Mouse (Mus musculus) adrenal gland, adult (tissue): ENCODE measurements around the gene Nol4l.
"Not testable (repeated sequence)": the region's sequence is repeated elsewhere in the genome, so short reads cannot be mapped to it uniquely, and the experiment has no call there.

ENCODE experiments used
- DNase-seq, 2 experiments: peaks; one replicate each; pipeline ENCODE4 v3.0.0; 2022 to 2023; ENCODE audit warnings: low spot score in 1 of 2; ENCODE audit not compliant: inconsistent age in 2 of 2

Gene Nol4l

GRCm38 (mm10) chr2:153512416-153513323 lies 17.1 kb downstream of the Nol4l start:
- peak in 1 of 2 experiments; percentile 51 for DNase-seq

GRCm38 (mm10) chr2:153511562-153511961 lies 18.2 kb downstream of the Nol4l start:
- DNase-seq: peak in 1 of 2 experiments; percentile 44

- DNase-seq: no peak
Observed at GRCm38 (mm10) chr2:153510136-153510535, 19.6 kb downstream of the Nol4l start.

- peak; percentile 78 to 85 for DNase-seq
Observed at GRCm38 (mm10) chr2:153509211-153510029, 20.4 kb downstream of the Nol4l start.

GRCm38 (mm10) chr2:153508405-153508804 lies 21.4 kb downstream of the Nol4l start:
- no peak for DNase-seq

- DNase-seq: no peak
Observed at GRCm38 (mm10) chr2:153507969-153508368, 21.8 kb downstream of the Nol4l start.

GRCm38 (mm10) chr2:153506385-153506784 lies 23.4 kb downstream of the Nol4l start:
- no peak for DNase-seq

GRCm38 (mm10) chr2:153499154-153499553 lies 30.6 kb downstream of the Nol4l start:
- DNase-seq: peak in 1 of 2 experiments; percentile 78

- no peak for DNase-seq
Observed at GRCm38 (mm10) chr2:153496898-153497297, 32.9 kb downstream of the Nol4l start.

GRCm38 (mm10) chr2:153496301-153496700 lies 33.5 kb downstream of the Nol4l start:
- no peak for DNase-seq

GRCm38 (mm10) chr2:153495818-153496217 lies 34.0 kb downstream of the Nol4l start:
- no peak for DNase-seq

- not testable (repeated sequence) for DNase-seq
Observed at GRCm38 (mm10) chr2:153495391-153495790, 34.4 kb downstream of the Nol4l start.

- DNase-seq: no peak
Observed at GRCm38 (mm10) chr2:153494293-153494811, 35.4 kb downstream of the Nol4l start.

- DNase-seq: no peak
Observed at GRCm38 (mm10) chr2:153493781-153494292, 35.9 kb downstream of the Nol4l start.

GRCm38 (mm10) chr2:153493393-153493731 lies 36.4 kb downstream of the Nol4l start:
- no peak for DNase-seq

GRCm38 (mm10) chr2:153492573-153493392 lies 37.0 kb downstream of the Nol4l start, which contains the start of gene 4930404H24Rik:
4930404H24Rik (plus strand) TSS chr2:153492790.
- DNase-seq: peak; percentile 69 to 85

- peak; percentile 48 to 75 for DNase-seq
Observed at GRCm38 (mm10) chr2:153492179-153492517, 37.6 kb downstream of the Nol4l start.

GRCm38 (mm10) chr2:153491512-153492178 lies 38.1 kb downstream of the Nol4l start:
- no peak for DNase-seq

- no peak for DNase-seq
Observed at GRCm38 (mm10) chr2:153490940-153491339, 38.8 kb downstream of the Nol4l start.

GRCm38 (mm10) chr2:153490116-153490515 lies 39.7 kb downstream of the Nol4l start:
- no peak for DNase-seq
